Mouse (Mus musculus) cortical plate, adult 2 months (tissue): ENCODE measurements around the gene Smoc1.

ENCODE experiments used
- CTCF ChIP-seq: fragments of 200-500 bp; IDR thresholded peaks from 2 replicates; pipeline ENCODE4 v1.5.1; 2011; ENCODE audit warnings: mild to moderate bottlenecking, control low read depth, low read length; ENCODE audit not compliant: insufficient read depth; ENCODE audit errors: extremely low read depth
- POLR2A ChIP-seq: fragments of 200-500 bp; IDR thresholded peaks from 2 replicates; pipeline ENCODE4 v1.6.1; 2011; ENCODE audit warnings: mild to moderate bottlenecking, low read length, control low read depth; ENCODE audit not compliant: insufficient read depth; ENCODE audit errors: extremely low read depth

- TF ChIP-seq CTCF (no peak), POLR2A (no peak)
These were observed 136.5 kb downstream of the Smoc1 start for GRCm38 (mm10) chr12:81163131-81163530.
